Comparison of ENCODE assay signal across 28 mouse cellular contexts in the genomic region with DNA sequence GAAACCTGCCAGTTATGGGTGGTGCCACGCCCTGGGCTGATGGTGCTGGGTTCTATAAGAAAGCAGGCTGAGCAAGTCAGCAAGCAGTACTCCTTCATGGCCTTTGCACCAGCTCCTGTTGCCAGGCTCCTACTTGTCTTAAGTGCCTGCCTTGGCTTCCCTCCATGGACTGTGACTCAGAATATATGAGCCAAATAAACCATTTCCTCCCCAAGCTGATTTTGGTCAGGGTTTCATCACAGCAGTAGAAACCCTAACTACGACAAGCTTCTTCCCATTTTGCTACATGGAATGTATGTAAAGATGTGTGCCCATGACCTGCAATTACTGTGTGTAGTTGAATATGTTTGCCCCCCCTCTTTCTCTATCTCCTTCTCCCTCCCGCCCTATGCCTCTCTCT. TPM values are rescaled to one million over a fixed set of nuclear protein-coding genes. Genes with fewer than 3 reads are reported as not detected.
DNase-seq lines count a peak whose midpoint lies in the region; ATAC-seq and TF ChIP-seq lines count a peak whose summit lies in the region.
"Had no signal": no experiment of that assay in that cellular context is flagged by ENCODE, and none has a peak within 500 bp of the region (broad histone marks: within the 10 kb centered on the region; RNA-seq: fewer than 3 reads in every experiment).

No protein-coding gene starts in this region.

- H3K36me3 ChIP-seq in lung, postnatal 0 days (ENCODE audit: insufficient read depth, low read length), result no peaks in the 10 kb centered on the region
- H3K36me3 ChIP-seq: embryonic facial prominence, embryonic 13.5 days; heart, embryonic 13.5 days; limb, embryonic 13.5 days; neural tube, embryonic 13.5 days had no signal

- H3K9me3 ChIP-seq in lung, postnatal 0 days (ENCODE audit: low read length), result no peaks in the 10 kb centered on the region
- H3K9me3 ChIP-seq: embryonic facial prominence, embryonic 13.5 days; forebrain, embryonic 13.5 days; heart, embryonic 13.5 days; limb, embryonic 13.5 days; neural tube, embryonic 13.5 days had no signal

- no peak overlapping the region for H3K27ac ChIP-seq in lung, postnatal 0 days (ENCODE audit: low read length)
- H3K27ac ChIP-seq: embryonic facial prominence, embryonic 13.5 days; forebrain, embryonic 13.5 days; heart, adult 2 months; heart, embryonic 13.5 days; hindbrain, embryonic 14.5 days; limb, embryonic 13.5 days; neural tube, embryonic 13.5 days had no signal

- no peaks in the 10 kb centered on the region for H3K27me3 ChIP-seq in lung, postnatal 0 days (replicated peaks; ENCODE audit: insufficient read depth, low read length)
- H3K27me3 ChIP-seq: embryonic facial prominence, embryonic 13.5 days; forebrain, embryonic 13.5 days; heart, embryonic 13.5 days; limb, embryonic 13.5 days; neural tube, embryonic 13.5 days had no signal

- DNase-seq in lung, postnatal 0 days (ENCODE audit: low spot score), result peak; percentile 35
- no peak for DNase-seq in lung, postnatal 36 days
- peak; percentile 28 for DNase-seq in fibroblast of lung, adult 2 months (ENCODE audit: low read depth)
- DNase-seq in right cerebral cortex, postnatal 25 days, result no peak
- DNase-seq in ovary, postnatal 10 days (ENCODE audit: low spot score), result no peak
- no peak for DNase-seq in cerebellum, adult 9-11 months
- DNase-seq: adrenal gland, postnatal 14 days; cerebellum, adult 11 months; cerebellum, adult 9-10 months; gastrocnemius, postnatal 25 days; heart, adult 2 months; heart, postnatal 10 days; kidney, adult 2 months; kidney, postnatal 36 days; liver, postnatal 0 days; thymus, postnatal 14 days had no signal

- no peak for TF ChIP-seq CTCF in lung, postnatal 0 days (IDR thresholded peaks at IDR 0.05)

- 75% methylated on average over 3 of the region's 3 CpGs for WGBS in lung, postnatal 0 days

- no peak for TF ChIP-seq EP300 in lung, postnatal 0 days (IDR thresholded peaks at IDR 0.05)

- no peaks in the 10 kb centered on the region for H3K4me1 ChIP-seq in lung, postnatal 0 days (ENCODE audit: insufficient read depth, low read depth, low read length)
- H3K4me1 ChIP-seq: embryonic facial prominence, embryonic 13.5 days; forebrain, embryonic 13.5 days; limb, embryonic 13.5 days; neural tube, embryonic 13.5 days had no signal

- no peak overlapping the region for H3K4me3 ChIP-seq in lung, postnatal 0 days (ENCODE audit: low read depth, low read length)
- H3K4me3 ChIP-seq: embryonic facial prominence, embryonic 13.5 days; forebrain, embryonic 13.5 days; heart, adult 2 months; heart, embryonic 13.5 days; limb, embryonic 13.5 days; neural tube, embryonic 13.5 days had no signal

- H3K4me2 ChIP-seq in lung, postnatal 0 days (replicated peaks; ENCODE audit: low read depth, low read length), result no peak overlapping the region
- H3K4me2 ChIP-seq: embryonic facial prominence, embryonic 13.5 days; forebrain, embryonic 13.5 days; heart, embryonic 13.5 days; hindbrain, embryonic 14.5 days; limb, embryonic 13.5 days; liver, embryonic 11.5 days; midbrain, embryonic 11.5 days; neural tube, embryonic 13.5 days had no signal

- no peak for ATAC-seq in lung, postnatal 0 days
- ATAC-seq in megakaryocyte progenitor cell, adult 5-6 weeks (replicated peaks; ENCODE audit: poor library complexity), result 0 out of 2 replicates have a peak, but pooled peaks have one; percentile 24
- ATAC-seq: forebrain, embryonic 13.5 days; liver, postnatal 0 days; midbrain, embryonic 16.5 days had no signal

- H3K9ac ChIP-seq in lung, postnatal 0 days (replicated peaks; ENCODE audit: low read depth), result no peak overlapping the region
- H3K9ac ChIP-seq: embryonic facial prominence, embryonic 13.5 days; forebrain, embryonic 13.5 days; heart, embryonic 13.5 days; hindbrain, embryonic 14.5 days; limb, embryonic 13.5 days; liver, postnatal 0 days; neural tube, embryonic 13.5 days had no signal

RNA-seq across cellular contexts. Expression of gene Cd6, which starts 3.8 kb away (rescaled TPM):
- polyA plus RNA-seq in lung, postnatal 0 days (2015; fragmentation: Nextera tagmentation; extraction: Ambion mirVana), result not detected in 2 replicates
- total RNA-seq in megakaryocyte progenitor cell, adult 5-6 weeks (2015), result 0.46 and 0.69 TPM in 2 replicates
- 1.3 and 1.4 TPM in 2 replicates for total RNA-seq in megakaryocyte progenitor cell, adult 5-6 weeks (2017)
- polyA plus RNA-seq: forebrain, embryonic 13.5 days; hindbrain, embryonic 14.5 days; kidney, embryonic 16.5 days; limb, embryonic 13.5 days; liver, embryonic 11.5 days; midbrain, embryonic 11.5 days; midbrain, embryonic 16.5 days; neural tube, embryonic 13.5 days had no signal

RNA-seq across cellular contexts. Expression of gene Slc15a3, which starts 5.9 kb away (rescaled TPM):
- 3.0 and 3.7 TPM in 2 replicates for polyA plus RNA-seq in lung, postnatal 0 days (2015; fragmentation: Nextera tagmentation; extraction: Ambion mirVana)
- 0.57 and 0.85 TPM in 2 replicates for total RNA-seq in megakaryocyte progenitor cell, adult 5-6 weeks (2015)
- 0.37 and 1.5 TPM in 2 replicates for total RNA-seq in megakaryocyte progenitor cell, adult 5-6 weeks (2017)
- total RNA-seq: common myeloid progenitor, adult 5-6 weeks had no signal

RNA-seq across cellular contexts. Expression of gene Tmem132a, which starts 36.1 kb away (rescaled TPM):
- 15.1 and 18.9 TPM in 2 replicates for polyA plus RNA-seq in lung, postnatal 0 days (2015; fragmentation: Nextera tagmentation; extraction: Ambion mirVana)
- 0.17 TPM in 1 of 2 replicates, not detected in the other for total RNA-seq in megakaryocyte progenitor cell, adult 5-6 weeks (2015)
- 0.30 TPM in 1 of 2 replicates, not detected in the other for total RNA-seq in megakaryocyte progenitor cell, adult 5-6 weeks (2017)

RNA-seq across cellular contexts. Expression of gene Tmem109, which starts 48.2 kb away (rescaled TPM):
- 143 and 155 TPM in 2 replicates for polyA plus RNA-seq in lung, postnatal 0 days (2015; fragmentation: Nextera tagmentation; extraction: Ambion mirVana)
- total RNA-seq in megakaryocyte progenitor cell, adult 5-6 weeks (2015), result 14.9 and 16.5 TPM in 2 replicates
- 13.2 and 17.8 TPM in 2 replicates for total RNA-seq in megakaryocyte progenitor cell, adult 5-6 weeks (2017)

Comparison
In these comparisons a context has a peak if more than half of its experiments do, and no peak if none do; other contexts are left out.
1. DNase-seq: peak in lung, postnatal 0 days (single experiment) and fibroblast of lung, adult 2 months (single experiment); none in lung, postnatal 36 days (single experiment), right cerebral cortex, postnatal 25 days (single experiment), ovary, postnatal 10 days (single experiment) and cerebellum, adult 9-11 months (single experiment).